Mouse (Mus musculus) fibroblast of lung, adult 2 months (primary cell): ENCODE results near the gene Tmem150c.
A peak's percentile ranks its signal among the peaks of the same experiment; 100 is the strongest.

Experiments used
- DNase-seq: peaks from one replicate; pipeline ENCODE4 v3.0.0-alpha.2; 2011; ENCODE audit warnings: low read depth

Tmem150c gene

DNA sequence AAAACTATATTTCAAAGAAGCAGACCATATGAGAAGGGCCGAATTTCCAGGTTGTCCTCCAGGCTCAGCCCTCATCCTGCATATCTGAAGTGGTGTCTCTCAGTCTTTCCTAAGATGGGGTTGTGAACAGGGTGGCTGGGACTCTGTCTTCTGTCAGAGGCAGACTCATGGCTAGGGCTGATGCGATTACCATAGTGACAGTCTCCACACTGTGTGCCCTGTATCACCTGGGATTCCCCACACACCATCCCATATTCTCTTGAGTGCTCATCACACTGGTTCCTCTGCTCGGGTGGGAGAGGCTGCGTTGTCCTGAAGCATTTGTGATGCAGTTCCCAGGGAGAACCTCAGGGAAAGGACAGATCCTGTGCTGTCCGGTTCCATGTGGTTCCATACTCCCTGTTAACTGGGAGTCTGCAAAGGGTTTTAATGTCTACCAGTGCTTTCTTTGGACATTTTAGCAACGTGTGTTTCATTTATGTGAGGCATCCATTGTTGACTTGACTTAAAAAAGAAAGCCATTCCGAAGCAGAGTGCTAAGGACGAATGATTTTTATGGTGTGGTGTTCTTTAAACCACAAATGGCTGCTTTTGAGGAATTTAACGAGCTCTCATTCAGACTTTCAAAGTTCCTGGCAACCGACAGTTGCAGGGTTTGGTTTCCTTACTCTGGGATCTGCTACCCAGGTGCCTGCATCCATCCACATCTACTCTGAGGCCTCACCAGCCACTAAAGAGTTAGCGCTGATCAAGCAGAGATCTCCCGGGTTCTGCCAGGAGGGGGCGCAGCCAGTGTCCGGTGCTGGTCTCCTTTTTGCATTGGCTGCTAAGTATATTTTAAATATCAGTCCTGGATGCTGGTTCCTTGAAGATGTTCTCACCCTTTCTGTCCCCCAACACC lies 7.2 kb upstream of the Tmem150c start:
- no peak for DNase-seq

DNA sequence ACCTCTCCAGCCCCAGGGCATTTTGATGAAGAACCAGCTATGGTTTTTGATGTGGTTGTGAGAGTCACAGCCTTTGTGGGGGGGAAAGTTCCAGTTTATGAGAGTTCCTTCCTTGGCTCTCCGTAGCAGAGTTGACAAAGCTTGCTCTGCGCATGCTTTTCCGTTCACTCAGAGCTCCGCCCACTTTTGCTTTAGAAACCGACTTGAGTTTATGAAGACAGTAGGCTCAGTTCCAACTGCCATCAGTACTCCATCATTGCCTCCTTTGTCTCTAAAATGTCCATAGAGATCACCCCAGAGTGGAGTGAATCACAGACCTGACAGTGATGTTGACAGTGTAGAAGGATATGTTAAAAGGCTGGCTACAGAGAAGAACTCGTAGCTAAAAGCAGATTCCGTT lies 3.8 kb upstream of the Tmem150c start:
- no peak for DNase-seq

DNA sequence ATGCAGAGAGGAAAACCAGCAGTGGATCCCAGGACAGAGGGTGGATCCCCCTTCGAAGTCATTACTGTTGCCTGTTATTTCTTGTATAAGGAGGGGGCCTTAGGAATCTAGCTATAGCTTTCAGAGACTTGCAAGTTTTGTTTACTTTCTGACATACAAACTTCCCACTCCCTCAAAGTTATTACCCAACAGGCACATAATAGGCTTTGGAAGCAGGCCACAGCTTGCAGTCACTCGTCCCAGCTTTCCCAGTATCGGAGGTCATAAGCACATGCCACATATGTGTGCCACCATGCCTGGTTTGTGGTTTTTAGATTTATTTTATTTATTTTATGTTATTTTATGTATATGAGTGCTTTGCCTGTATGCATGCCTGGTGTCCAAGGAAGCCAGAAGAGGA lies 3.2 kb upstream of the Tmem150c start:
- no peak for DNase-seq

DNA sequence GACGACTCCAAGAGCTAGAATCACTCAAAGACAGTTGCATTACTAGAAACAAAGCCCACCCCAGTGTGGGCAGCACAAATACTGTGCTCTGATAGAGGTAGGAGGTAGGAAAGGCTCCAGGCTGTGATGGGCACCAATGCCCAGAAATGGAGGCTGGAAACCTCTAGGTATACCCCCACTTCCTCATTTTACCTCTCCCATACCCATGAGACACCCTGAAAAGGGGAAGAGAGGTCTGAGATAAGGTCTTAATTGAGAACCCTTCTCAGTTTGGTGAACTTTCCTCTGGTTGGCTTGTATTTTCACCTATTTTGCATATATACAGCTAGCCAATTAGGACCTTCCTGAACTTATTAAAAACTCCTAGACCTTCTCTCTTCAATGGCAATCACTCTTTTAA lies 2.4 kb upstream of the Tmem150c start:
- DNase-seq: no peak

DNA sequence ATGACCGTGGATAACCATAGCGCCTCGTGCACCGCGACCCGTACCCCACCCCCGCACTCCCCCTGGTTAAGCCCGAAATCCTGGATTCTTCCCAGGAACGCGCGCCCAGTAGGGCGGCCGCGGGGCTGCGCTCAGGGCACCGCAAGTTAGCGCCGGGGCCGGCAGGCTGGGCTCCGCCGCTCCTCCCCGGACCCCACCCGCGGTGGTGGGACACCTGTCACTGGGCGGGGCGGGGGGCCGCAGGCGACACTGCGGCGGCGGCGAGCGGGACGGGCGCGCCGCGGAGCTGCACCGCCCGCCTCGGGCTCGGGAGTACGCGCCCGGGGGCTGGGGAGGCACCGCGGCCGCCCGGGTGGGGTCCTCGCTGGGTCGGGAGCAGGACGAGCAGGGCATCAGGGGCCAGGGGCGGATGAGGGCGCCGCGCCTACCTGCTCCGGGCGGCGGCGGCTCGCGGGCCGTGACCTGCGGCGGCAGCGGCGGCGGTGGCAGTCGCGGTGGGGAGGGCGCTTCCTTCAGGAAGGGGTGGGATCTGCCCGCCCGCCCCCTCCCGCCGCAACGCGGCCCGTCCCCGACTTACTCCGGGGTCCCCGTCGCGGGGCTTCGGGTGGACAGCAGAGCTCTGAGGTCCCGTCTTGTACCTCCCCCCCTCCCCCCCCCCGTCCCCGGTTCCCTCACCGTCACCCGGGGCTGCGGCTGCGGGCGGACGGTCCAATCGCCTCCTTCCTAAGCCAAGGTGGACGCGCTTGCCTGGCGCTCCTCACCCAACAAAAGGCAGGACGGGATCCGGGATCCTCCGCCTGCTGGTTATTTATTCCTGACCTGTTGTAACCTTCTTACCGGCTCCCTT lies 594 bp downstream of the Tmem150c start:
- no peak for DNase-seq

DNA sequence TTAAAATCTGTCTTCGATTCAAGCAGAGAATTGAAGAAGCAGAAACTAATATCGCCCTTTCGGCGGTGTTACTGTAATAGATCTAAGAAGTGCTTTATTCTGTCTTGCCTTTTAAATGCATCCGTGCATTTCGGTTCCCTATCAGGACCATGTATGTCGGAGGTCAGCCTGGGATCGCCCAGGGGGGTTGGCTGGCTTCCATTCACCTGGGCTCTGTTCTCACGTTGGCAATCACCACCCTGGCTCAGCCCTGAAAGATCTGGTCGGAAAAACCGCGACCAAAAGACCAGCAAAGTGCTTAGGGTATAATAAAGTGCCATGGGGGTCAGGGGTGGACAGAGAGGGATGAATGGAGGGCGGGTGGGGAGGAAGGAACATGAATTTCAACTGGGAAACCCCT lies 1.3 kb downstream of the Tmem150c start:
- DNase-seq: no peak

DNA sequence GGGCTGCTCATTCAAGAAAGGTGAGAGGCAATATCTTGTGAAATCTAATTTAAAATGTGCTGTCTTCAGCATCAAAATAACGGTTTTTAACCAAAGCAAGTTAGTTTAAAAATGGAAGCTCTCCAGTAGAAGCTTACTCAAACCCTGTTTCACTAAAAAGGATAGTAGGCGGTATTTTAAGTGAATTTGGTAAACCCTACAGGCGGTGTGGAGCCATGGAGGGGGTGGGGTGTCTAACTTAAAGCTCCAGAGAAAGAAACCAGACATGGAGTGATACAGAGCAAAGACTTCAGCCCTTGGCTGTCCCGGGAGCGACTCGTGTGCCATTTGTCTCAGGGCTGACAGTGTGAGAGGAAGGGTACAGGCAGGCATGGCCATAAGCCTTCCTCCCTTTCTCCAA lies 4.0 kb downstream of the Tmem150c start:
- no peak for DNase-seq

DNA sequence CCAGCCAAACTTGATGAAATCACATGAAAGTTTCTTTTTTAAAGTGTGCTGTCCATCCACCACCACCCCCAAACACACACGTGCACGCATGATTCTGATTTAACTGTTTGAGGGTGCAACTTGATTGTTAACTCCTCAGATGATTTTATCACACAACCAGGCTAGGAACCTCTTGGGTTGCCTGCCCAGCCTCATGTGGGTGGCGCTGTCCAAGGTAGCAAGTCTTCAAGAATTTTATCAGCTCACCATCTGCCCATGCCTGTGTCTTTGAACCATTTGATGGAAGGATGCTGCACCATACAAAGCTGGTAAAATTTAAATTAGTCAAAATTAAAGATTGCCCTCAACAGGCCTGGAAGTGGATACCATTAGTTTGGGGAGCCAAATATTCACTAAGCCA lies 9.6 kb downstream of the Tmem150c start:
- DNase-seq: no peak

DNA sequence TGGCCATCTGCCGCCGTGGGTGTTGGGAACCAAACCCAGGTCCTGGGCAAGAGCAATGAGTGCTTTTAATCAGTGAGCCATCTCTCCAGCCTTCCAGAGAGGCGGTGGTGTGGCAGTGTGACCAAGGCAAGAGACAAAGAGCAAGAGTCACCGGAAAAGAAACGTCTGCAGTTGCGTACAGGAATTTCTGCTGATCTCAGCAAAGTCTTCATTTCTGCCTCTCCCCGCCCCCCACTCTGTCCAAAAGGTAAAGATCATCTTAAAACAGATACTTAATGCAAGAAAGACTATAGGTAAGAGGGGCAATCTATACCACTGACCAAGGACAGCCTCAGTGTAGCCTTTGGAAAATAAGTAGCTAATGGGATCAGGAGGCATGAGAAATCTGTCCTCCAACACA lies 14.8 kb downstream of the Tmem150c start:
- no peak for DNase-seq

DNA sequence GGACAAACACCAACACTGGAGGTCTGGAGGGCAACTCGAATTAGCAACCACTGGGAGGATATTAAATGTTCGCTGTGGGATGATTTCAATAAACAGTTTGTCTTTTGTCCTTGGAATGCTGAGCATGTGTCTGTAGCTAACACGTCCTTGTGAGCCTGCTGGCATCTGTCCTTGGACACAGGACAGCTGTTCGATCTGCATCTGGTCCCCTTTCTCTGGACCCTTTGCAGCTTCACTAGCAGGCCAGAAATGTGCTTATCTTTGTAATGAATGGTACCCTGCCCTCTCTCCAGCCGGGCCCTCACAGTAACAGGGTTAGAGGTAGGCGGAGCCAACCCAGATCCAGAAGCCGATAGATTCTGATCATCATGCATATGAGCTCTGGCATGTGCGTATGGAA lies 32.3 kb downstream of the Tmem150c start:
- DNase-seq: no peak

DNA sequence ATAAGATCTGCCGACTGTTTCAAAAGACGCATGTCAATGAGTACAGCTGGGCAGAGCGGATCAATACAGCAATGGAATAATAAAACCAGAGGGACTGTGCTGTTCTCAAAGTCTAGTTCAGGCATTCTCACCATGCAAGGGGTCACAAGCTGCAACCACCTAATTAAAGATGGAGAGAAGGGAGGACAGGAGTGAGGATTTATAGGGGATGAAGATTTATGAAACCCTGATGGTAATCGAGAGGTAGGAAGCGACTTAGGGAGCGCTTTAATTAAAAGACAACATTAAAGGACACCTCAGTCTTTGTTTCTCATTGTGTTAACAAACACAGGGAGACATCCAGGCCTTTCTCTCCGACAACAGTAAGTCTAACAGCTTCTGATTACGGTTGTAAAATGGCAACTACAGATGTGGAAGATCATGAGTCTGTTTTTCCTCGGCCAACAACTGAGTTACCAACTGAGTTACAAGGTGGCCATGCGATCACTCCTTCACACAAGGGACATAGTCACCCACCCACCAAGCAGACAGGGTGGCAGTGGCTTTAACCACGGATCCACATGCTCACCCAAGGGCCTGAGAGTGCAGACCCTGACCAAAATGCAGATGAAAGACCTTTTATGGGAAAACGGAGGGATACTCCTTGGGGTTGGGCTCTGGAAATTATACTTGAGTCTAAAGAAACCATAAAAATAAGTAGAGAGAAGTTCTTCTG lies 34.0 kb downstream of the Tmem150c start:
- no peak for DNase-seq

DNA sequence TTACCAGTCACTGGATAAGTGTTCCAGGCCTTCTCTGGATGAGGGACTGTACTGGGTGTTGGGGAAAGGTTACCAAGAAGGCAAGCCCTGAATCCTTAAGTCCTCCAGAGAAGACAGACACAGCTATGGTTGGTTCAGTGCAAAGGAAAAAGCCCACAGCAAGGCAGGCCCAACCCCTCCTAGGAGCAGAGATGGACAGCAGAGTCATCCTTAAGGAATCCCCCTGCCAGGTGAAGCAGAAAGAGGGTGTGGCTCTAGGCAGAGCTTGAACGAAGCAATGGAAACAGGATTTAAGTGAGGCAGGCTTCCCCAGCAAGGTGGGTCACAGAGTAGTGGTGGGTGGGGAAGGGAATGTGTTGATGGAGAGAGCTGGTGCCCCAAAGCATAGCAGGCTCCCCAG lies 35.1 kb downstream of the Tmem150c start:
- DNase-seq: no peak

DNA sequence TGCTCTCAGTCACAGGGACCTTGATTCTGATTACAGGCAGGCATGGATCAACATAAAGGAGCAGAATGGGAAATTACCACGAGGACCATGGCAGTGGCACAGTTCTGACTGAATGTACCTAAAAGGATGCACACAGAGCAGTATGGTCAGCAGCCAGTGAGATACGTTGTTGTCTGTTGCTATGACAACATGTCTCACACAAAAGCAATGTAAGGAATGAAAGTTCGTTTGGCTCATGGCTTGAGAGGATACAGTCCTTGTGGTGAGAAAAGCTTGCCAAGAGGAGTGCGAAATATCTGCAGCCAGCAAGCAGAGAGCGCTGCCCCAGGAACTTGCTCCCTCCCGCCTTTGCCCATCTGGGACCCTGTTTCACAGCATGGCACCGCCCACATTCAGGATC lies 36.3 kb downstream of the Tmem150c start:
- DNase-seq: no peak

DNA sequence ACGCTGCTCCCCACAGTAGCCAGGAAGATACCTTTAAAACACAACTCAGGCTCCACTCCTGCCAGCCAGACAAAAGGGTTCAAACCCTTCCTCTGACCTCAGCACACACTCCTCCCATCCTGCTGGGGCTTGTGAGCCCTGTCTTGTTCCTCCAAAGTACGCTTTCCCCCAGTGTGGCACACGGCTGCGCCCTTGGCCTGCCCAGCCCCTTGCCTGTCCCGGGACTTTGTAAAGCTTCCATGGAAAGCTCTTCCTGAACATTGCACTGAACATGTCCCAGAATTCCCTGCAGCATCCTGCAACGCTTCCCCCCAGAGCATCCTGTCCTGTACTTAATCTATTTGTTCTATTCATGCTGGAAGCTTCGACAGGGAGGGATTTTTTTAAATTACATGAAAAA lies 38.4 kb downstream of the Tmem150c start:
- DNase-seq: no peak

DNA sequence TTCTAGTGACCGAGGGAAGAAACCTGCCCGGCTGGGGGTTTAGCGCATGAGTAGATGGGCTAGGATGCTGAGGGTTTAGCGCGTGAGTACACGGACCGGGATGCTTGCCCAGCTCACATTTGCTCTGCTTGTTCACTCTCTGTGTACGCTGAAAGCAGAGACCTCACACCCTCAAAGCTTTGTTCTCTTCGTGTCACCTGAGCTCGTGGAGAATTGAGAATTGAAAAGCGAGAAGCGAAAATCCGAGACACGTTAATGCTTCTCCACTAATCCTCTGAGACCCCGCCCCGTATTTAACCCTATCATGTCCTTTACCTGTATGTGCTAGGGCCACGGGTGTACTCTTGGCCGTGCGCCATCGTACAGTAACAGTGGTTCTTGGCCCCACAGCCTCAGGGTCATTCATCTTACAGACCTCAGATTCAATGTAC lies 38.9 kb downstream of the Tmem150c start:
- DNase-seq: no peak

DNA sequence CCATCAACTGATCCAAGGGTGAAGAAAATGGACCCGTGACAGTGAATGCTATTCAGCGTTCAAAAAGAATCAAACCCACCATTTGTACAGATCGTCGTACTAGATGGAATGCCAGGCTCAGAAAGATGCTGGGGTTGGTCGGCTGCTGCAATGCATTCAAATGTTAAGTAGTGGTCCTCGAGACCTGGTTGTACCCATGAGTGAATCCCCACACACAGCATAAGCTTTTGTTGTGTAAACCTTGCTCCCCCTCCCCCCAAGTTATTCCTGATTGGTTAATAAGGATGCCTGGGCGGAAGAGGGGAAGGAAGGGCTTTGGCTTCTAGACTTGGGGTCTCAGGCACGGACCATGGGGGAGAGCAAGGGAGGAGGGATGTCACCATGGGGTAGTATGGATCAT lies 40.3 kb downstream of the Tmem150c start:
- DNase-seq: no peak

DNA sequence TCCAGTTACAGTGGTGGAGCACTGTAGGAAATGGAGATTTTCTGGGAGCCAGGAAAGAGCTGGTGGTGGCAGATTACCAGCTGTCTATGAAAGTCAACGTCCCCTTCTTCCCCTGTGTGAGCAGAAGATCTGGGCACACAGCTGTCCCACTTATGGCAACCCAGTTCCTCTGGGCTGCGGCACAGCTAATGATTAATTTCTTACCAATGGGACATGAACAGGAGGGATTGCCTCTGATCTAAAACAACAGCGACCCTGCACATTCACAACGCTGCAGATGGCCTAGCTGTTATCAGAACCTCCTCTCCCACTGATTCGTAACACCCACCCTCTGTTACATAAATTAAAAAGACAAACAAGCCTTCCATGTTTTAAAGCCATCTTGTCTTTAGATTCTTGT lies 46.2 kb downstream of the Tmem150c start:
- DNase-seq: no peak

DNA sequence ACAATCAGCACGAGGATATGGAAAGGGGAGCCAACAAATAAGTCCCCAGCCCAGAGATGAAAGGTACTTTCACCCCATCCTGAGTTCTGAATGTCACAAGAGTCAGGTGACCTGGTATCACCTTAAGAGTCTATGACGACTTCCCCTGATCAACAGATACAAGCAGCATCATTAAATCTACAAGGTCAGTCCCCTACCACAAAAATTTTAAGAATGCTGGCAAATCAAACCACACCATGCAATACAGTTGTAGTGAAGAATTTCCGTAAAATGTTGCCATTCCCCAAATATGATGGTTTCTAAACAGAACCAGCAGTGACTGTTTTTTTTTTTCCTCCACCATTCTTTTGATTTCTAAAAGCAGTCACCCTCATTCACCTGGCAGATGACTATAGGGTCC lies 49.0 kb downstream of the Tmem150c start:
- no peak for DNase-seq

DNA sequence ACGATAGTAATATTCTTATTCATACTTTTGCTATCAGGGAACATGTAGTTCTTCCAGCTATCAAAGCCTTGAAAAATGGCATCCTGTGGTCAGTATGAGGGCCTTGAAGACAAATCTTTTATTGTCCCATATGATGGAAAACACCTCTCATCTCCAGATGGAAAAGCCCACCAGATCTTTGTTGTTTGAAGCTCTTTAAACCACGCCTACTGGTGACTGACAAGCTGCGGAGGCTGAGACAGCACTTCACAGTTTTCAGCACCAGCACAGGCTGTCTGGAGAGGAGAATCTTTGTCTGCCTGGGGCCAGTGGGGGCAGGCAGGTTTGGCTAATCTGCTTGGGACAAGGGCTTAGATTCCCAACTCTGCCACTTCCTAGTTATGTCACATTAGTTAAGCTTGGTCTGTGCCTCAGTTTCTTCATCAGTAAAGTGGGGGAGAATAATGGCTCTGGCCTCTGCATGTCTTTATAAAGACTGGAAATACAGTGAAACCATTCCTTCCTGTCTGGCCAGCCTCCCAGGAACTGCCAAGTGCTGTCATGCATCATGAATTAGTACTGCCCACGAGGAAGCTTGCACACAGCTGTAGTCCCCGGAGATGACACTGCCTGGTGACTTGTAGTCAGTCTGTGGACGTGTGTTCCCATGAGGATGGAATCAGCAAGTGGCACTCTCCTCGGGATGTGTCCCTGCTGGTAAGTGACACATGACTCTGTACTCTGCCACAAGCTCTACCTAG lies 49.9 kb downstream of the Tmem150c start:
- DNase-seq: peak; percentile 20

DNA sequence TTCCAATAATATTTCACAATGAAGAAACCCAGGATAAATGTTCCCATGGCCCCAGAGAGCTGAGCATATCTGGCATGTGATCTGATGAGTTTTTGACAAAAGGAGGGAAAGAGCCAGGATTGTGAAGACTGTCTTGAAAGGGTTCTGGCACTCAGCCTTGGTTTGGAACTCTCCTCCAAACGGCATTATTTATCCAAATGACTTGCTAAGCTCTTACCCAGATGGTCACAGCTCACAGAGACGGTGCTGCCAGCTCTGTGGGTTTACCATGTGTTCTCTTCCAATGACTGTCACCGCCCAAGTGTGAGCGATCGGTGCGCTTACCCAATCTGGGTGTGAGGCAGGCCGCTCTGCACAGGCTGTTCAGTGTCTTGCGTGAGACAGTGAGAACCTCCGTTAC lies 50.7 kb downstream of the Tmem150c start:
- DNase-seq: peak; percentile 78

DNA sequence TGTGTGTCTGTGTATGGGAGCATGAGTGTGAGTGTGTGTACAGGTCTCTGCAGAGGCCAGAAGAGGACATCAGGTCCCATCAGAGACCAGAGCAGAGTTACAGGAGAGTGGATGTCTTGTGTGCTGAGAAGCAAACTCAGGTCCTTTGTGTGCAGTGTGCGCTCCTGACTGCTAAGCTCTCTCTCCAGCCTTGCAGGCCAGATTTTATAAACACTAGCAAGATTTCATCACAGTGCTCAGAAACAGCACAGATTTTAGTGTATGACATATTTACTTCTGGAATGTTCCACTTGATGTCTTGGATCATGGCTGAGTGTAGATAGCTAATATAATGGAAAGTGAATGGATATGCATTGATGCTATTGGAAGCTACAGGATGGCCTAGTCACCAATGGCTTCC lies 57.2 kb downstream of the Tmem150c start:
- DNase-seq: no peak

DNA sequence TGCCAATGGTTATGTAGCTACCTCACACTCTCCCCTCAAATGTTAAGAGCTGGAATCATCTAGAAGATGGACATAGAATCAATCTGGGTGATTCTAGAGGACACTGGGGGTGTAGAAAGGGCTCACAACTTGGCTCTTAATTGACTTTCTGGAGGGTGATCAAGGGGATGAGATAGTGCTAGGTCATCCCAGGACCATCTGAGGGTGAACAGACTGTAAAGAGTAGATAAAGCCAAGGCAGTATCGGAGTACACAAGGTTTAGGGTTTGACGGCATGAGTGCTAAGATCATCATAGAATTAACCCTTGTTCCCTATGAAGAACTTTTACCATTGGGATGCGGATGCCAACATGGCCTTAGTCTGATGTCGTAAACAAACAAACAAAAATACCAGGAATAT lies 61.6 kb downstream of the Tmem150c start:
- DNase-seq: no peak
